Mouse (Mus musculus): ENCODE results near the gene Clic1. TPM values are rescaled to one million over a fixed set of nuclear protein-coding genes. Genes with fewer than 3 reads are reported as not detected.

Clic1 gene
- total and polyA plus RNA-seq, 3 experiments, result 114 to 198 (median 160) TPM

DNA sequence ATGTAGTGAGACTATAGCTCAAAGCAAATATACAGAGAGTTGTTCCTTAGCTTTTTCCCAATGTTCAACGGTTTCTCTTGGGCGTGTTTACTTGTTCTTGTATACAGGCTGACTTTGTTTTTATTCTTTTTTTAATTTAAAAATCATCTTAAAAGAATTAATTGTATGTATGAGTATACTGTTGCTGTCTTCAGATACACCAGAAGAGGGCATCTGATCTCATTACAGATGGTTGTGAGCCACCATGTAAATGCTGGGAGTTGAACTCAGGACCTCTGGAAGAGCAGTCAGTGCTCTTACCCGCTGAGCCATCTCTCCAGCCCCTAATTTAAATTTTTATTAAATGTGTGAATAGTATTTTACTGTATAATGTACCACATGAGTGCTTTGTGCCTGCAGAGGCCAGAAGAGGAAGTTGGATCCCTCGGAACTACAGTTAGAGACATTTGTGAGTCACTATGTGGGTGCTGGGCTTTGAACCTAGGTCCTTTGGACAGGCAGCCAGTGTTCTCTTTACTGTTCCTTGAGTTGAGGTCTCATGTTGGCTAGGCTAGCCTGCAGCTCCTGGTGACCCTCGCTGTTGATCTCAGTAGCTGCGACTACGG lies 42.3 kb upstream of the Clic1 start:
- peak; percentile 62 for DNase-seq (ENCODE audit: extremely low read depth)
- dilution Hi-C loops (cut with MboI; ENCODE audit: extremely low pct_ligation_motif_present, extremely low pct_unique_long_range_greater_than_20kb, low sequenced_read_pairs), result no loop called here
- peaks cover 5 to 30% of the 10 kb centered on the region in 2 experiments; a peak in 3 of 4 replicates for H3K4me1 ChIP-seq (ENCODE audit: control insufficient read depth in 1 of 2, insufficient read depth in 2 of 2)

DNA sequence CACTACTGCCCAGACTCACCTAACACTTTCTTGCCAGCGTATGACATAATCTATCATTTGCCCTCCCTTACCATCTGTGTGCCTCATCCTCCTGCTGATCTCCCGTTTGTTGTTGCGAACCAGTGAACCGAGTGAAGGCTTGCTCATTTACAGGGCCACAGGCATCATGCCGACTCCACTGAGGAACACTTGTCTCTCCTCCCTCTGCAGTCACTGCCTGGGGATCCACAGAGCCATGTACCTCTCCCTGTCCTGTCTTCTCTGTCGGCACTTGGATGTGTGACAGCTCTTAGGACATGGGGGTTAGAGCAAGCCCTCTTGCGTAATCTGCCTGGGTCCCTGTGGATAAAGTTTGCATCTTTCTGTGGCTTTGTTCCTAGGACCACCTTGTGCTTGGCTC lies 40.2 kb upstream of the Clic1 start:
- DNase-seq (ENCODE audit: extremely low read depth), result no peak
- dilution Hi-C loops (cut with MboI; ENCODE audit: extremely low pct_ligation_motif_present, extremely low pct_unique_long_range_greater_than_20kb, low sequenced_read_pairs) (no loop called here), in situ Hi-C loops (cut with MboI; ENCODE audit: low pct_ligation_motif_present, low pct_unique_long_range_greater_than_20kb, low sequenced_read_pairs) (no loop called here)
- TF ChIP-seq USF1 (IDR thresholded peaks at IDR 0.05; ENCODE audit: low read depth, low read length) (no peak), MXI1 (IDR thresholded peaks at IDR 0.05; ENCODE audit: low read depth, low read length) (no peak)
- Histone ChIP-seq H3K36me3 (replicated peaks in 1 of 2; ENCODE audit: control insufficient read depth in 1 of 2, insufficient read depth in 1 of 2, low read length in 1 of 2) (peaks cover 82 to 92% of the 10 kb centered on the region in 2 experiments), H3K79me2 (replicated peaks; ENCODE audit: control insufficient read depth, extremely low read depth, insufficient read depth, poor library complexity, severe bottlenecking) (peaks cover 16% of the 10 kb centered on the region), H3K27ac (ENCODE audit: insufficient read depth, low read depth) (no peak overlapping the region), H3K4me2 (ENCODE audit: insufficient read depth, low read depth, poor library complexity, severe bottlenecking) (no peak overlapping the region), H3K9ac (ENCODE audit: insufficient read depth, low read depth) (no peak overlapping the region), H3K4me1 (ENCODE audit: control insufficient read depth in 1 of 2, insufficient read depth in 2 of 2) (peaks cover 5 to 30% of the 10 kb centered on the region in 2 experiments; a peak in 3 of 4 replicates), H3K27me3 (replicated peaks) (no peaks in the 10 kb centered on the region), H3K4me3 (replicated peaks in 1 of 3; ENCODE audit: low read depth in 2 of 3, low read length in 2 of 3, poor library complexity in 1 of 3) (no peak overlapping the region), H3K9me3 (replicated peaks; ENCODE audit: low read length) (no peaks in the 10 kb centered on the region)

More for the DNA sequence above, 42.3 kb upstream of the Clic1 start:
- Histone ChIP-seq H3K9me3 (replicated peaks; ENCODE audit: low read length) (no peaks in the 10 kb centered on the region), H3K36me3 (replicated peaks in 1 of 2; ENCODE audit: control insufficient read depth in 1 of 2, insufficient read depth in 1 of 2, low read length in 1 of 2) (peaks cover 67 to 81% of the 10 kb centered on the region in 2 experiments), H3K4me2 (ENCODE audit: insufficient read depth, low read depth, poor library complexity, severe bottlenecking) (no peak overlapping the region), H3K79me2 (replicated peaks; ENCODE audit: control insufficient read depth, extremely low read depth, insufficient read depth, poor library complexity, severe bottlenecking) (peaks cover 37% of the 10 kb centered on the region), H3K27ac (ENCODE audit: insufficient read depth, low read depth) (no peak overlapping the region), H3K27me3 (replicated peaks) (no peaks in the 10 kb centered on the region), H3K4me3 (replicated peaks in 1 of 3; ENCODE audit: low read depth in 2 of 3, low read length in 2 of 3, poor library complexity in 1 of 3) (no peak overlapping the region), H3K9ac (ENCODE audit: insufficient read depth, low read depth) (no peak overlapping the region)
- TF ChIP-seq MAFK (IDR thresholded peaks at IDR 0.05; ENCODE audit: insufficient replicate concordance, low read length) (no peak), BHLHE40 (IDR thresholded peaks at IDR 0.05; ENCODE audit: low read depth, low read length) (no peak), CTCF (conservative IDR thresholded peaks at IDR 0.05 in 1 of 2, IDR thresholded peaks at IDR 0.05 in 1 of 2; ENCODE audit: low read depth in 2 of 2, low read length in 2 of 2) (peak in 1 of 2 experiments; percentile 22; a peak in 1 of 4 replicates), RCOR1 (conservative IDR thresholded peaks at IDR 0.05; ENCODE audit: low read depth, low read length) (no peak), MAX (IDR thresholded peaks at IDR 0.05; ENCODE audit: low read length) (no peak)
- in situ Hi-C loops (cut with MboI; ENCODE audit: low pct_ligation_motif_present, low pct_unique_long_range_greater_than_20kb, low sequenced_read_pairs), result no loop called here

DNA sequence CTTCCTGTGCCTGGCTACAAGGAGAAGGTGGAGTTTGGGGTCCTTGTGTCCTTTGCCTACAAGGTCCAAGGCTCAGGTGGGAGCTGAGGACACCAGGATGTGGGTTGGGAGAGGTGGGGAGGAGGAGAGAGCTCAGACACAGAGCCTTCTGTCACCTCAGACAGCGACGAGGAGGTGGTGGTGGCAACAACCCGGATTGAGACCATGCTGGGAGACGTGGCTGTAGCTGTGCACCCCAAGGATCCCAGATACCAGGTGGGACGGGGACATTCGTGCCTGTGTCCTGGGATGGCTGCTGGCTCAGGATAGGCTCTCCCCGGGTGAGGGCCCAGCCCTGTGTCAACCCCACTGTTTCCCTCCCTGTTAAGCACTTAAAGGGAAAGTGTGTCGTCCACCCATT lies 38.3 kb upstream of the Clic1 start:
- Histone ChIP-seq H3K27ac (ENCODE audit: insufficient read depth, low read depth) (no peak overlapping the region), H3K79me2 (replicated peaks; ENCODE audit: control insufficient read depth, extremely low read depth, insufficient read depth, poor library complexity, severe bottlenecking) (peaks cover 5% of the 10 kb centered on the region), H3K27me3 (replicated peaks) (no peaks in the 10 kb centered on the region), H3K4me2 (ENCODE audit: insufficient read depth, low read depth, poor library complexity, severe bottlenecking) (no peak overlapping the region), H3K36me3 (replicated peaks in 1 of 2; ENCODE audit: control insufficient read depth in 1 of 2, insufficient read depth in 1 of 2, low read length in 1 of 2) (peaks cover 90 to 97% of the 10 kb centered on the region in 2 experiments), H3K4me1 (ENCODE audit: control insufficient read depth in 1 of 2, insufficient read depth in 2 of 2) (peaks cover 0 to 32% of the 10 kb centered on the region in 2 experiments; a peak in 2 of 4 replicates), H3K9ac (ENCODE audit: insufficient read depth, low read depth) (no peak overlapping the region), H3K9me3 (replicated peaks; ENCODE audit: low read length) (no peaks in the 10 kb centered on the region), H3K4me3 (replicated peaks in 1 of 3; ENCODE audit: low read depth in 2 of 3, low read length in 2 of 3, poor library complexity in 1 of 3) (no peak overlapping the region)
- DNase-seq (ENCODE audit: extremely low read depth), result no peak
- dilution Hi-C loops (cut with MboI; ENCODE audit: extremely low pct_ligation_motif_present, extremely low pct_unique_long_range_greater_than_20kb, low sequenced_read_pairs) (no loop called here), in situ Hi-C loops (cut with MboI; ENCODE audit: low pct_ligation_motif_present, low pct_unique_long_range_greater_than_20kb, low sequenced_read_pairs) (loop anchor here (10.0 kb wide), 1 partner anchor 223 kb away; the partner anchor contains the start of genes Atp6v1g2 and Nfkbil1)
- TF ChIP-seq POLR2AphosphoS2 (IDR thresholded peaks at IDR 0.05; ENCODE audit: low read depth, low read length) (no peak), TCF12 (IDR thresholded peaks at IDR 0.05; ENCODE audit: low read depth, low read length) (no peak), GABPA (IDR thresholded peaks at IDR 0.05; ENCODE audit: insufficient replicate concordance, low read depth, low read length) (no peak), POLR2A (IDR thresholded peaks at IDR 0.05; ENCODE audit: low read depth, low read length) (no peak), UBTF (IDR thresholded peaks at IDR 0.05; ENCODE audit: low read depth, low read length) (no peak), CTCF (conservative IDR thresholded peaks at IDR 0.05 in 1 of 2, IDR thresholded peaks at IDR 0.05 in 1 of 2; ENCODE audit: low read depth in 2 of 2, low read length in 2 of 2) (no peak), ZMIZ1 (IDR thresholded peaks at IDR 0.05; ENCODE audit: low read depth, low read length) (no peak), MEF2A (IDR thresholded peaks at IDR 0.05; ENCODE audit: borderline replicate concordance, low read depth, low read length) (no peak), KAT2A (IDR thresholded peaks at IDR 0.05; ENCODE audit: insufficient replicate concordance, low read length) (no peak), MAX (IDR thresholded peaks at IDR 0.05; ENCODE audit: low read length) (no peak), RAD21 (IDR thresholded peaks at IDR 0.05; ENCODE audit: low read depth, low read length) (no peak), EP300 (IDR thresholded peaks at IDR 0.05; ENCODE audit: low read length) (no peak), CHD2 (IDR thresholded peaks at IDR 0.05; ENCODE audit: low read length) (no peak), MAZ (IDR thresholded peaks at IDR 0.05; ENCODE audit: low read depth, low read length) (no peak), ZKSCAN1 (IDR thresholded peaks at IDR 0.05; ENCODE audit: borderline replicate concordance, low read depth, low read length) (no peak), SMC3 (IDR thresholded peaks at IDR 0.05; ENCODE audit: low read depth, low read length) (no peak)
